Mouse (Mus musculus) thymus, adult 2 months (tissue): ENCODE measurements around the gene Csk.

ENCODE experiments used
- CTCF ChIP-seq: fragments of 200-500 bp; IDR thresholded peaks from 2 replicates; pipeline ENCODE4 v1.5.1; 2012; ENCODE audit warnings: mild to moderate bottlenecking, control low read depth, low read length, moderate library complexity, borderline replicate concordance; ENCODE audit not compliant: control insufficient read depth, poor library complexity, insufficient read depth; ENCODE audit errors: extremely low read depth
- POLR2A ChIP-seq: fragments of 200-500 bp; IDR thresholded peaks from 2 replicates; pipeline ENCODE4 v1.6.1; 2012; ENCODE audit warnings: mild to moderate bottlenecking, low read length, control low read depth, moderate library complexity; ENCODE audit not compliant: control insufficient read depth, poor library complexity, insufficient read depth; ENCODE audit errors: extremely low read depth

- TF ChIP-seq CTCF: no peak
- no peak for TF ChIP-seq POLR2A
These were observed 5.9 kb downstream of the Csk start for GRCm38 (mm10) chr9:57647286-57648108.
